Mouse (Mus musculus) forebrain, postnatal 0 days (tissue): ENCODE data around the gene Gfpt2. TPM values are rescaled to one million over a fixed set of nuclear protein-coding genes. Genes with fewer than 3 reads are reported as not detected.
A peak's percentile ranks its signal among the peaks of the same experiment; 100 is the strongest.

Source experiments
- ATAC-seq: fragments of 200-750 bp; cut with Nextera tagmentation; 2 replicates; pipeline ENCODE4 v1.8.0; 2017; ENCODE audit warnings: mild to moderate bottlenecking, moderate library complexity
- DNase-seq: peaks from one replicate; pipeline ENCODE4 v3.0.0-alpha.2; 2015
- H3K27ac ChIP-seq: fragments of 300-500 bp; sonication (generic); 2 replicates; pipeline ENCODE4 v1.5.1; 2014; ENCODE audit warnings: low read depth, mild to moderate bottlenecking, antibody characterized with exemption, low read length, moderate library complexity, mixed read lengths
- H3K27me3 ChIP-seq: fragments of 300-500 bp; sonication (generic); 2 replicates; pipeline ENCODE4 v1.6.1; 2014; ENCODE audit warnings: mild to moderate bottlenecking, low read length, mixed read lengths; ENCODE audit not compliant: insufficient read depth
- H3K36me3 ChIP-seq: fragments of 300-500 bp; sonication (generic); 2 replicates; pipeline ENCODE4 v1.6.1; 2014; ENCODE audit warnings: mild to moderate bottlenecking, moderate library complexity; ENCODE audit not compliant: insufficient read depth
- H3K4me1 ChIP-seq: fragments of 300-500 bp; sonication (generic); 2 replicates; pipeline ENCODE4 v1.6.1; 2014; ENCODE audit warnings: antibody characterized with exemption; ENCODE audit not compliant: insufficient read depth
- H3K4me2 ChIP-seq: fragments of 300-500 bp; sonication (generic); 2 replicates; pipeline ENCODE4 v1.6.1; 2014; ENCODE audit warnings: low read depth, mild to moderate bottlenecking, moderate library complexity
- H3K4me3 ChIP-seq: fragments of 300-500 bp; sonication (generic); 2 replicates; pipeline ENCODE4 v1.5.1; 2014; ENCODE audit warnings: low read depth, low read length, mixed read lengths
- H3K9ac ChIP-seq: fragments of 300-500 bp; sonication (generic); 2 replicates; pipeline ENCODE4 v1.6.1; 2014; ENCODE audit warnings: mild to moderate bottlenecking
- H3K9me3 ChIP-seq: fragments of 300-500 bp; sonication (generic); 2 replicates; pipeline ENCODE4 v1.6.1; 2016; ENCODE audit warnings: low read length
- CTCF ChIP-seq: sonication (generic); IDR thresholded peaks from 2 replicates; pipeline ENCODE4 v1.5.1; 2016; ENCODE audit warnings: antibody characterized with exemption, control low read depth, low read depth
- WGBS: fragments of 180-500 bp; shearing (Covaris S2); extraction: QIAGEN DNeasy Blood & Tissue Kit; methylation state at CpG from one replicate; pipeline ENCODE4 v1.1.7; 2014; 5-methylcytosine and 5-hydroxymethylcytosine counted together
- polyA plus RNA-seq: library from polyadenylated mRNA; unstranded; fragments of >200 nt; fragmentation: Nextera tagmentation; extraction: Ambion mirVana; gene quantifications from 2 replicates; pipeline ENCODE4 v1.2.1, GENCODE M21; 2015
- total RNA-seq: library from RNA; depleted of rRNA; stranded (reverse); fragments of >200 nt; gene quantifications from 2 replicates; pipeline ENCODE4 v1.2.3, GENCODE M21; 2014

Gene Gfpt2
- total and polyA plus RNA-seq, 2 experiments from 2014 or later, result 5.5 to 7.4 TPM

DNA sequence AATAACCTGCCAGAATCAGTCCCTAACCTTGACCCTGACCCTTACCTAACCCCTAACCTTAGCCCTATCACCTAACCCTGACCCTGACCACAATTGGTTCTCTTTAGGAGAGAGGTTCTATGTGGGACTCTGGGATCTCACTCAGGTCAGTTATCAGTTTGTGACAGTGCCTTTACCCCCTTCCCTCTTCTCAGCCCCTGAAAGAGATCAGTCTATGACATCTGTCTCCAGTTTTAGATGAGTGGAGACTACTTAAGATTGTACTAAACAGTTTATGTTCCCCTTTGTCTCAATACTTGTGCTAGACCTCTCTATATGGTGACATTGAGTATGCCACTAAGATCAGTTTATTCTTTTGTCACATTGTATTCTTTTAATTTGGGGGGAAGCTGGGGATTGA lies 69.9 kb downstream of the Gfpt2 start:
- H3K27ac ChIP-seq, result no peak overlapping the region
- no peak overlapping the region for H3K4me3 ChIP-seq
- H3K9ac ChIP-seq, result no peak overlapping the region
- H3K9me3 ChIP-seq, result no peaks in the 10 kb centered on the region
- ATAC-seq (no peak), DNase-seq (no peak)
- peaks cover 15% of the 10 kb centered on the region; the same call in 1 of the 2 replicates for H3K36me3 ChIP-seq
- H3K4me1 ChIP-seq, result no peaks in the 10 kb centered on the region
- no peak for TF ChIP-seq CTCF
- no peaks in the 10 kb centered on the region for H3K27me3 ChIP-seq
- H3K4me2 ChIP-seq, result no peak overlapping the region

DNA sequence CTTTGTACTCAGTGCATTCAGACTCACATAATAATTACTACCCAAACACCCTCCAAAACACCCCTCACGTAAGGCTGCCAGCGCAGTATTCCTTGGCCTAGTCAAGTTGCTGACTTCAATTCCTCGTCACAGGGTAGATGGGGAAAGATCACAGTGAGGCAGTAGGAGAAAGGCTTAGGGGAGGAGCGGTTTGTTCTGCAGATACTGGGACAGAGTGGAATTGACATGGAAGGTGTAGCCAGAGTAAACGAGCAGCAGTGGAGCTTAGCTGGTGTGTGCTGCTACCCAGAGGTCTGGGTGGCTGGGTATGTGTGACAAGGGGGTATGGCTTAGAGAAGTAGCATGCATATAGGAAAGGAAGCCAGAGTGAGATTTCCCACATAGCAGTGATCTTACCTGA lies 73.3 kb downstream of the Gfpt2 start:
- no peak overlapping the region for H3K4me2 ChIP-seq
- no peak overlapping the region for H3K27ac ChIP-seq
- no peak overlapping the region for H3K9ac ChIP-seq
- H3K4me1 ChIP-seq, result no peaks in the 10 kb centered on the region
- H3K27me3 ChIP-seq, result no peaks in the 10 kb centered on the region
- DNase-seq (no peak), ATAC-seq (no peak)
- H3K4me3 ChIP-seq, result no peak overlapping the region
- H3K9me3 ChIP-seq, result no peaks in the 10 kb centered on the region
- H3K36me3 ChIP-seq, result peaks cover 35% of the 10 kb centered on the region
- 75% methylated on average over 5 of the region's 5 CpGs for WGBS
- no peak for TF ChIP-seq CTCF

DNA sequence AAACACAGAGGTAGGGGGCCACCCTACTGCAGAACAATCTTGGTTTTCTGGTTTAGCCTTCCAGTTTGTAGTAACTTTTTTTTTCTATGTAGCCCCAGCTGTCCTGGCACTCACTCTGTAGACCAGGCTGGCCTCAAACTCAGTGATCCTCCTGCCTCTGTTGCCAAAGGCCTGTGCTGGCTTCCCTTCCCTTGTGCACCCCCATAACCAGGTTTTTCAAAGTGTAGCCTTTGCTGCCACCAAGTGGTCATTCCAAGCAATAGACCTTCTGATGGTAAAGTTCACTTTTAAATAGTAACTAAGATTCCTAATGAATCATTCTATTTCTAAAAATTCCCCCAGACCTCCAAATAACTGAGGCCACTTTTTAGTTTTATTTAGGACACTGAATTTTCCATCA lies 75.8 kb downstream of the Gfpt2 start:
- no peak overlapping the region for H3K4me2 ChIP-seq
- no peaks in the 10 kb centered on the region for H3K4me1 ChIP-seq
- no peak overlapping the region for H3K4me3 ChIP-seq
- no peaks in the 10 kb centered on the region for H3K9me3 ChIP-seq
- H3K27me3 ChIP-seq, result no peaks in the 10 kb centered on the region
- no peak overlapping the region for H3K27ac ChIP-seq
- H3K9ac ChIP-seq, result no peak overlapping the region
- ATAC-seq (peak; percentile 66), DNase-seq (peak; percentile 80)
- TF ChIP-seq CTCF, result peak; percentile 83
- H3K36me3 ChIP-seq, result peaks cover 44% of the 10 kb centered on the region

DNA sequence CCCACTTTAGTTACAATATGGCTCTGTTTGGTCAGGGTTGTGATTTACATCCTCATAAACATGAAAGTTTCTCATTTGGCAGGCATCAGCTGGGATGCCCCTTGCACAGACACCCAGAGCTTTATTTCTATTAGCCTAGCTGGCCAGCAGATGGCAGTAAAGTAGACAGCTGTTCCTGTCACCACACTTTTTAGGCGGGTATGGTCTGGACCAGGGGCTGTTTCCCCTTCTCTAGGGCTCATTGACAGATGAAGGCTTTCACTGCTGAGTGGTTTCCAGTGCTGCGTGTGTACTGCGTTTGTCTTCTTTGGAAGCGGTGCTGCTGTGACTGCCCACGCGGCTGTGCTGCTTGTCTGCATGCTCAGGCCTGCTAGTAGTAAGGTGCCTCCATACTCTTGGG lies 77.9 kb downstream of the Gfpt2 start:
- Histone ChIP-seq H3K4me2 (no peak overlapping the region), H3K4me1 (no peaks in the 10 kb centered on the region), H3K9ac (no peak overlapping the region), H3K4me3 (no peak overlapping the region), H3K27ac (no peak overlapping the region), H3K9me3 (no peaks in the 10 kb centered on the region), H3K27me3 (no peaks in the 10 kb centered on the region), H3K36me3 (peaks cover 46% of the 10 kb centered on the region)
- peak; percentile 78 for ATAC-seq
- 58% methylated on average over 6 of the region's 6 CpGs for WGBS
- DNase-seq, result peak; percentile 69
- TF ChIP-seq CTCF, result peak; percentile 77

DNA sequence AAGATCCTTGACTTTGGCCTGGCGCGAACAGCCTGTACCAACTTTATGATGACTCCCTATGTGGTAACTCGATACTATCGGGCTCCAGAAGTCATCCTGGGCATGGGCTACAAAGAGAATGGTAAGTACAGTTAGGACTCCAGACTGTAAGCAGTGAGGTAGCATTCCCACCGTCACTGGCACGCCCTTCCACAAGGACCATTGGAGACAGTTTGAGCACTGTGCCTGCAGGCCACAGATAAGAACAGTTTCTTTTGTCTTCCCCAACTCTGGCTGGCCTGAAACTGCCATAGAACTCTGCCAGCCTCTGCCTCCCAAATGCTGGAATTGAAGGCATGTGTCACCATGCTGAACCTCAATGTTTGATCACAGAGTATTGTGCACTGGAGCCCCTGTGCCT lies 78.8 kb downstream of the Gfpt2 start:
- no peak overlapping the region for H3K27ac ChIP-seq
- ATAC-seq, result no peak
- WGBS, result 94% methylated on average over 6 of the region's 6 CpGs

DNA sequence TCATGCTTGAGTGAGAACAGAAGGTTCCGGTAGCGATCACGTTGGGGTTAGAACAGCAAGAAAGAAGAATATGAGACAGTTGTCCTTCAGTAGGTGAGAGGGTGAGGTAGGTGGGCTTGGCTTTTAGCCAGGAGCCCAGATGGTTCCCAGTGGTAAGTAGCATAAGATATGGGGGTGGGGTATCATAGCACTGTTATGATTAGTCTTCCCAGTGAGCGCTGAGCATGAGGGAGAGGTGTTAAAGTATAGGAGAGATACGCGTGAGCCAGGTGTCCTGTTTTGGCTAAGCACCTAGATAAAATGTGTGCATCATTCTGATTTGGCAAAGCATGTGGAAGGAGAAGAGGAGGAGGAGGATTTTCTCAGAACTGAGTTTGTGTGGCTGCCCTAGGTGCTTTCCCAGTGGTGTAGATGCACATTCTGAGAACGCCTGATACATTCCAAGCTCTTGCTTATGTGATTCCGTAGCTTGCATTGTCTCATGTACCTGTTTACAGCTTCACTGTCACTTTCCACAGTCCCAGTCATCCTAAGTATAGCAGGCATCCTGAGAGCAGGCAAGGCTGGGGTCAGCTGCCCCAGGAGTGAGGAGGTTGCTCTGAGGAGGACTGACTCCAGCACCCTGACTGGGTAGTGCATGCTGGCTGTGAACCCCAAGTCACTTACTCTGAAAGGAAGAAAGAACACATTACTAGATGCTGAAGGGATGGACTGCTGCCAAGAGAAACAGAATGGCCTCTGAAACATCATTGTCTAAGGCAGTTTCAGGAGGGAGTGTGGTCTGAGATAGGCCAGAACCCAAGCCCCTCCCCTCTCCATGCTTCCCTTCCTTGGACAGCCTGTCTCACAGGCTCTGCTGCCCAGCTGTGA lies 83.2 kb downstream of the Gfpt2 start:
- H3K4me3 ChIP-seq, result no peak overlapping the region
- peaks cover 52% of the 10 kb centered on the region for H3K36me3 ChIP-seq
- no peaks in the 10 kb centered on the region for H3K9me3 ChIP-seq
- H3K9ac ChIP-seq, result no peak overlapping the region
- DNase-seq (peak; percentile 18), ATAC-seq (no peak)
- WGBS, result 64% methylated on average over 8 of the region's 8 CpGs
- no peaks in the 10 kb centered on the region for H3K4me1 ChIP-seq
- no peak for TF ChIP-seq CTCF
- no peak overlapping the region for H3K4me2 ChIP-seq
- no peaks in the 10 kb centered on the region for H3K27me3 ChIP-seq
- H3K27ac ChIP-seq, result no peak overlapping the region

More for the DNA sequence above, 78.8 kb downstream of the Gfpt2 start:
- no peaks in the 10 kb centered on the region for H3K4me1 ChIP-seq
- no peaks in the 10 kb centered on the region for H3K9me3 ChIP-seq
- H3K9ac ChIP-seq, result no peak overlapping the region
- TF ChIP-seq CTCF, result no peak
- H3K4me3 ChIP-seq, result no peak overlapping the region
- no peak for DNase-seq
- H3K36me3 ChIP-seq, result peaks cover 46% of the 10 kb centered on the region
- no peaks in the 10 kb centered on the region for H3K27me3 ChIP-seq
- H3K4me2 ChIP-seq, result no peak overlapping the region

DNA sequence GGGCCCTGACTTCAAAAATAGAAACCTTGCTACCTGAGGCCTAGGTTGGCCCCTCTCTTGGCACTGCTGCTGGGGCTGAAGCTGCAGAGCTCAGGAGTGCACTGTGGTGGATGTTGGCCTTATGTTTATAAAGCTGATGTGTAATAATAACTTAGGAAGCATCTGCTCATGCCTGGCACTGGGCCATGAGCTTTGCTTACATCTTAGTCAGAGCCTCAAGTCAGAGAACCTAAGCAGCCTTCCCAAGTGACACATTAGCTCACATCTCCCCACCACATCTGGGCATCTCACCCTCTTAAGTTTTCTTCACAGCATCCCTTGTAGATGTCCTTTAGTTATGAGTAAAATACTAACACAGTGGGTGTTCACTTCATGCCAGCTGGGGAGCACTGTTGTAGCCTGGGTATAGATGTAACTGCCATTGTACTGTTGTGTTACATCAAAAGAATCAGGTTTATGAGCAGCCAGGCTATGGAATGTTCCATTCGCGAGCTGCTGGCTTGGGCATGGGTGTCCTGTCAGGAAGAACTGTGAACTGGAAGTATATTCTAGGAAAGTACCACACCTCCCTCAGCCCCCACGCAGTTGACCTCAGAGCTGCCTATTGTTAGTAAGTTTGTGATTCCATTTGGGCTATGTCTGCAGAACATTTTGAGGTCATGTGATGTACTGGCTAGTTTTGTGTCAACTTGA lies 86.1 kb downstream of the Gfpt2 start:
- Histone ChIP-seq H3K27ac (no peak overlapping the region), H3K4me1 (no peaks in the 10 kb centered on the region), H3K36me3 (peaks cover 53% of the 10 kb centered on the region), H3K27me3 (no peaks in the 10 kb centered on the region), H3K9ac (no peak overlapping the region), H3K9me3 (no peaks in the 10 kb centered on the region), H3K4me2 (no peak overlapping the region), H3K4me3 (no peak overlapping the region)
- TF ChIP-seq CTCF, result no peak
- ATAC-seq (no peak), DNase-seq (no peak)
- whole genome bisulfite sequencing, result 90% methylated on average over 3 of the region's 3 CpGs
